Mouse (Mus musculus) cerebellum, adult 2 months (tissue): ENCODE results near the gene Chd3. TPM values are rescaled to one million over a fixed set of nuclear protein-coding genes. Genes with fewer than 3 reads are reported as not detected.
A peak's percentile ranks its signal among the peaks of the same experiment; 100 is the strongest.

Source experiments
- DNase-seq, 2 experiments: peaks; one replicate each; pipeline ENCODE4 v3.0.0; 2021
- H3K27ac ChIP-seq: fragments of 200-500 bp; 2 replicates; pipeline ENCODE4 v1.5.1; 2012; ENCODE audit warnings: low read length, control low read depth, inconsistent platforms; ENCODE audit not compliant: insufficient read depth
- H3K27me3 ChIP-seq: fragments of 200-500 bp; 2 replicates; pipeline ENCODE4 v1.6.1; 2012; ENCODE audit warnings: inconsistent platforms, mild to moderate bottlenecking, low read length, moderate library complexity; ENCODE audit not compliant: control insufficient read depth, insufficient read depth
- H3K4me1 ChIP-seq: fragments of 200-500 bp; 2 replicates; pipeline ENCODE4 v1.6.1; 2011; ENCODE audit warnings: low read length; ENCODE audit not compliant: control insufficient read depth, insufficient read depth
- H3K4me3 ChIP-seq: fragments of 200-500 bp; replicated peaks from 2 replicates; pipeline ENCODE3; 2011; ENCODE audit warnings: mild to moderate bottlenecking, low read depth, low read length, control low read depth; ENCODE audit not compliant: insufficient read depth
- CTCF ChIP-seq: fragments of 200-500 bp; IDR thresholded peaks from 2 replicates; pipeline ENCODE4 v1.5.1; 2011; ENCODE audit warnings: low read depth, mild to moderate bottlenecking, control low read depth, low read length, moderate library complexity, borderline replicate concordance; ENCODE audit not compliant: insufficient read depth
- POLR2A ChIP-seq: fragments of 200-500 bp; IDR thresholded peaks from 2 replicates; pipeline ENCODE4 v1.6.1; 2011; ENCODE audit warnings: low read length, control low read depth, borderline replicate concordance; ENCODE audit not compliant: insufficient read depth
- WGBS: fragments of 180-500 bp; shearing (Covaris S2); methylation state at CpG from one replicate; pipeline ENCODE4 v1.1.7; 2018; 5-methylcytosine and 5-hydroxymethylcytosine counted together
- polyA plus RNA-seq: library from polyadenylated mRNA; depleted of rRNA; stranded (reverse); fragments of >200 nt; gene quantifications from 2 replicates; pipeline ENCODE4 v1.2.3, GENCODE M21; 2012

Gene Chd3
- polyA plus RNA-seq, 1 experiment, result 111 TPM

- H3K27me3 ChIP-seq, result no peaks in the 10 kb centered on the region
- DNase-seq, result peak in 1 of 2 experiments; percentile 20
- H3K27ac ChIP-seq, result peak overlapping the region; percentile 37
- H3K4me1 ChIP-seq, result peaks cover 12% of the 10 kb centered on the region; the same call in 1 of the 2 replicates
- peak overlapping the region; percentile 78 for H3K4me3 ChIP-seq
- WGBS, result 6% methylated on average over 4 of the region's 4 CpGs
- TF ChIP-seq POLR2A (no peak), CTCF (no peak)
Measured at GRCm38 (mm10) chr11:69414421-69415326, 45.5 kb upstream of the Chd3 start.

- DNase-seq, result peak; percentile 67 to 82
- peaks cover 12% of the 10 kb centered on the region; the same call in 1 of the 2 replicates for H3K4me1 ChIP-seq
Measured at GRCm38 (mm10) chr11:69413221-69414181, 44.3 kb upstream of the Chd3 start, which contains the start of gene Kdm6b. TSS of gene Kdm6b (minus strand) at chr11:69413675.

GRCm38 (mm10) chr11:69412548-69412947, 43.3 kb upstream of the Chd3 start:
- Histone ChIP-seq H3K4me1 (peaks cover 16% of the 10 kb centered on the region; the same call in 1 of the 2 replicates), H3K27ac (no peak overlapping the region), H3K27me3 (no peaks in the 10 kb centered on the region), H3K4me3 (peak overlapping the region; percentile 37)
- peak in 1 of 2 experiments; percentile 12 for DNase-seq
- 41% methylated on average over 7 of the region's 7 CpGs for WGBS
- TF ChIP-seq POLR2A, result no peak
- TF ChIP-seq CTCF, result no peak

More at GRCm38 (mm10) chr11:69413221-69414181, 44.3 kb upstream of the Chd3 start, which contains the start of gene Kdm6b:
- Histone ChIP-seq H3K27ac (peak within 1 kb of the TSS; percentile 8), H3K4me3 (peak within 1 kb of the TSS; percentile 37), H3K27me3 (no peaks in the 10 kb centered on the region)
- WGBS, result 4% methylated on average over 12 of the region's 12 CpGs
- TF ChIP-seq POLR2A, result no peak
- no peak for TF ChIP-seq CTCF

- peak in 1 of 2 experiments; percentile 76 for DNase-seq
- WGBS, result under 1% methylated on average over 39 of the region's 39 CpGs
- Histone ChIP-seq H3K4me1 (peaks cover 16% of the 10 kb centered on the region; the same call in 1 of the 2 replicates), H3K27ac (peak overlapping the region; percentile 77), H3K27me3 (no peaks in the 10 kb centered on the region), H3K4me3 (peak overlapping the region; percentile 70)
- no peak for TF ChIP-seq CTCF
Measured at GRCm38 (mm10) chr11:69411538-69412203, 42.5 kb upstream of the Chd3 start.

- no peaks in the 10 kb centered on the region for H3K27me3 ChIP-seq
- H3K4me1 ChIP-seq, result peaks cover 16% of the 10 kb centered on the region; the same call in 1 of the 2 replicates
- H3K4me3 ChIP-seq, result peak overlapping the region; percentile 70
- no peak for TF ChIP-seq CTCF
- peak; percentile 39; the same call in 1 of the 2 replicates for TF ChIP-seq POLR2A
- under 1% methylated on average over 26 of the region's 26 CpGs for WGBS
- peak overlapping the region; percentile 77 for H3K27ac ChIP-seq
- peak; percentile 92 to 95 for DNase-seq
Measured at GRCm38 (mm10) chr11:69411073-69411535, 41.9 kb upstream of the Chd3 start.

GRCm38 (mm10) chr11:69410310-69411072, 41.3 kb upstream of the Chd3 start:
- H3K4me3 ChIP-seq, result peak overlapping the region; percentile 70
- under 1% methylated on average over 41 of the region's 41 CpGs for WGBS
- no peaks in the 10 kb centered on the region for H3K27me3 ChIP-seq
- peaks cover 16% of the 10 kb centered on the region; the same call in 1 of the 2 replicates for H3K4me1 ChIP-seq
- TF ChIP-seq POLR2A (no peak), CTCF (no peak)
- no peak for DNase-seq
- H3K27ac ChIP-seq, result peak overlapping the region; percentile 49

- H3K27me3 ChIP-seq, result no peaks in the 10 kb centered on the region
- peak overlapping the region; percentile 70 for H3K4me3 ChIP-seq
- H3K4me1 ChIP-seq, result peaks cover 16% of the 10 kb centered on the region; the same call in 1 of the 2 replicates
- H3K27ac ChIP-seq, result peak overlapping the region; percentile 49
- no peak for TF ChIP-seq POLR2A
- TF ChIP-seq CTCF, result no peak
- WGBS, result under 1% methylated on average over 18 of the region's 18 CpGs
- peak in 1 of 2 experiments; percentile 49 for DNase-seq
Measured at GRCm38 (mm10) chr11:69410045-69410309, 40.8 kb upstream of the Chd3 start.
